Mouse (Mus musculus) cerebellum, adult 11-12 months (tissue): ENCODE results near the gene Fshb.

Experiments
- DNase-seq: peaks from one replicate; pipeline ENCODE4 v3.0.0; 2022

Gene Fshb

DNA sequence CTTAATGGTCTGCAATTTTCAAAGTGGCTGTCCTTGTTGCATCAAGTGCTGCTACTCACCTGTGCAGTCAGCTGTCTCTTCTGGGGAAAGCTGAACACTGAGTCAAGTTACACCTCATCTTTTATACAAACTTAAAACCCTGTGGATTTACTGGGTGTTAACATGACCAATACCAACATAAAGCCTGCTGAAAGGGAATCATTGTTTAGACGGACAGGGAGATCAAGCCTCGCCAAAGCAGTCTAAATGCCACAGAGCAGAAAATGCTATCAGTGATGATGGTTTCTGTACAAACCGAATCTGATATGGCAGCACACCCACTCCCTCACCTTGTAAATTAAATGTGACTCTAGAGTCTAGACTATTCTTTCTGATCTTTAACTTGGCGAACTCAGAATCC, at the start of gene Fshb:
TSS of gene Fshb (minus strand) at position 101 of the 400 bp plus-strand sequence.
- DNase-seq, result no peak

DNA sequence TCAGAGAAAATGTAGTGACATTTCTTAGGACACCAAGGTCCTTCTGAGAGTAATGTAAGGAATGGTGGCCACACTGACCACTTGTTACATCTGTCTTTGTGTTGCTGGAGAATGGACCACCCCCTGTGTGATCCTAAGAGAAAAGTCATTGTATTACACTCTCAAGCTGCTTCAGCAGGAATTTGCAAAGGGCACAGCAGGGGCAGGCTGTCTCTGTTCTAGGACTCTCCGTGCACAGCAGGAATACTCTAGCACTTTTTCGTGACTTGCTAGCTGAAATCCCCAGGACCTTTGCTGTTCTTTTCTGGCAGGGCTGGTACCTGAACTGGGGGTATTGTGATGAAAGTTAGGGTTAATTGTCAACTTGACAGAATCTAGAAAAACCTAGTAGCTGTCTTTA, 24.8 kb upstream of the Fshb start:
- no peak for DNase-seq

DNA sequence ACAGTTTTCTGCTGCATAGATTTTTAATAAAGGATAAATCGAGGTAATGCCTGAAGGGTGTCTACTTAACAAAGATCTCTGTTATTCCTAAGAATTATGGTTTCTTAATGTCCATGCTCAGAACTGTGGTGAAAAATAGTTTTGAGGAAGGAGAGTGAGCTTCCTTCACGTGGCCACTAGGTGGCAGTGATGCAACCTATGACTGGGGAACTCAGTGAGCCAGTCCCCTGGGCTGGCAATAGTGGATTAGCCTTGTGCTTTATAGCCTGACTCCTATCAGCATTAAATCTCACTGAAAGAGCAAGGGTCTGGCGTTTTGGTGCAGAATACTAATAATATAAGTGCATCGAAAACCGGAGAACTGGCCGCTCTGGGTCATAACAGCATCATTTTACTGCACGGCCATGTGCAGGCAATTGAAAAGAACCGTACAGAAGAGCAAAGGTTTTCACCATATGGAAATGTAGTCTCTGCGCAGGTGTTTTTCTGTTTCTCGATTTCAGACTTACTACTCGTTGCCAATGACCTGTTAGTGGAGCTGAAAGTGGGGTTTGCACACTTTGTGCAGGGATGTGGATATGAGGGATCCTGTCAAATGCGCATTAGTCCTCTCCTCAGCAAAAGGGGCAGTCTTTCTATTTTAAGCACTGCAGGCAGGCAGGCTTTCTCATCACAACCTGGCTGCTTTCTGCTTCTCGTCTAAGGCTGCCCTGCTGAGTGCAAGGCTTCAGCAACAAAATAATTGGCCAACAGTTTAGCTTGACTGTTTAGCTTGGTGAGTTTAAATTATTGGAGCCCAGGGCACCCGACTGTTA, 23.8 kb upstream of the Fshb start:
- DNase-seq, result no peak

- no peak for DNase-seq
Observed at GRCm38 (mm10) chr2:107063260-107063659, 3.8 kb upstream of the Fshb start.

DNA sequence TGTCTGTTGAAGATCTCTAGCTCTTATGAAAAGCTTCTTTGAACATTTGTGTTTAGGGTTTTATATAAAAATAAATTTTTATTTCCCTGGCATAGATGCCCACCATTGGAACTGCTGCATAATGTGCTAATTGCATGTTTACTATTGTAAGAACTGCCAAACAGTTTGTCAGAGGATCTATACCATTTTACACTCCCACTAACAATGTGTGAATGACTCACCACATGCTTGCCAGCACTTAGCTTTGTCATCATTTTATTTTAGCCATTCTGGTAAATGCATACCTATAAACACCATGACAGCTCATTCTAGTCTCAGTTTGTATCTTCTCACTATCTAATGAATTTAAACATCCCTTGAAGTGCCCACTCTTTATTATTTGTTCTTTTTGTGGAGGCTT, 13.5 kb downstream of the Fshb start:
- DNase-seq, result no peak

GRCm38 (mm10) chr2:107040816-107041215, 18.6 kb downstream of the Fshb start:
- DNase-seq, result no peak

DNA sequence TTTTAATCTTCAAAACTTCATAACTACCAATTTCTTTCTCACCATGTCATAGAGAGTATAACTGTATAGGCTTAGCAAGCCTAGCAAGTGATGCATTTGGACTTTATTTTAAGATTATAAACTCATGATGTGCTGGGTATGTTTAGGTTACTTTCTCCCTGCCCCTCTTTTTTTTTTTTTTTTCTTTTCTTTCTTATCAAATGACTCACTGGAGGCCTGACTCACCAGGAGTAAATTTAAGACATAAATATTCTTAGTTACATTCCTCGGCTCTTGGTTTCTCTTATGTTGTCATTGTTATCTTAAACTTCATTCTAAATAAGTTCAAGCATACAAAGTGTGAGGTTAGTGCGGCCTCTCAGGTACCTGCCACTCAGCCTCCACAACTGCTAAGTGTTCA, 23.5 kb downstream of the Fshb start:
- no peak for DNase-seq

- DNase-seq, result no peak
Observed at GRCm38 (mm10) chr2:107024694-107025093, 34.8 kb downstream of the Fshb start.

DNA sequence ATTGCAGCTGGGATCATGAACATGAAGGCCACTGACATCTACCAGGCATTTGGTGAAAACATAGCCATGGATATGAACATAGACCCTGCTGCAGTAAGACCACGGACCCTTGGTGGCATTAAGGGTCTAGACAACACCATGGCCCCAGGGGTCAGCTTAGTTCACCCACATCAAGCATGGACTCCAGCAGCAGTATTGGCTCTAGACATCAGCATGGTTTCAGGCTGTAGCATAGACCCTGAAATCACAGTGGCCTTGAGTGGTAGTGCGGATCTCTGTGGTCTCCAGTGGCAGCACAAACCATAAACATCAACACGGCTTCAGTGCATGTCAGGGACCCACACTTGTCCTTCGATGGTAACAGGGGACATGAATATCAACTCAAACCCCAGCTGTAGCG, 36.7 kb downstream of the Fshb start:
- no peak for DNase-seq

DNA sequence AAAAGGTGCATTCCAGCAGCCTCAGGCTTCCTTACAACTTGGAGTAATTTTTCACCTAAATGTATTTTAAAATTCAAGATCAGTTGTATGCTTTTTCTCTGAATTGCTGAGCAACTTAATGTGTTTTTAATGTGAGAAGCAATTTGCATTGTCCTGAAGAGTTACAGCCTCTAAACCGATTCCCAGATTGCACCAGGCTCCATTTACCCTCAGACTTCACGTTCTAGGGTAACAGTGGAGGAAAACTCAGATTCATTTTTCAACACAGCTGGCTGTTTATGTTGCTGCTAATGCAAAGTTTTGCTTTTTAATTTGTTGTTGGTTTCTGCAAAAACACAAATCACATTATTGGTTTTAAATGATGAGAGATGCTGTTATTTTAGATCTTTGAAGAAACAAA, 40.1 kb downstream of the Fshb start:
- DNase-seq, result no peak

GRCm38 (mm10) chr2:107013161-107013560, 46.3 kb downstream of the Fshb start:
- no peak for DNase-seq

GRCm38 (mm10) chr2:107012318-107012717, 47.1 kb downstream of the Fshb start:
- no peak for DNase-seq

GRCm38 (mm10) chr2:107010160-107010559, 49.3 kb downstream of the Fshb start:
- DNase-seq, result no peak

GRCm38 (mm10) chr2:107006378-107006777, 53.1 kb downstream of the Fshb start:
- DNase-seq, result no peak
